Mouse (Mus musculus): ENCODE results near the gene Mrpl24. TPM values are rescaled to one million over a fixed set of nuclear protein-coding genes. Genes with fewer than 3 reads are reported as not detected.

The Mrpl24 gene
- total RNA-seq, 1 experiment from 2014 or later: 149 TPM

DNA sequence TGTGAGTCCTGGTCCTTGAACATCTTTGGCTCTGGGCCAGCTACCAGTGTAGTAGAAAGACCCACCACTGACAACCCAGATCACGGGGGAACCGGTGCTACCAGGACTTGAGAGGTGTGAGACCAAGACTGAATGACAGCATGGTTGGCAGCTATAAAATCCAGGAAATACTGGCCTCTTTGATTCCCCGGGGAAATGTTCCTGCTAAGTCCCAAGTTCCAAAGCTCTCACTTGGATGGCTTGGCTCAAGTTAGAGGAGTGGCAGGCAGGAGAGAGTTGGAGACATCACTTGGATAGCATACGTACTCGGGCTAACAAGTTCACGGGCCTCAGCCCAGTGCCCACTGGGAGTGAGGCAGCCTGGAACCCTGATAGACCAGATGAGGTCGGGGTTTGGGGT lies 24.3 kb downstream of the Mrpl24 start:
- no peak for ATAC-seq (replicated peaks; ENCODE audit: insufficient number of reproducible peaks, low FRiP score, low TSS enrichment, poor library complexity, severe bottlenecking)

DNA sequence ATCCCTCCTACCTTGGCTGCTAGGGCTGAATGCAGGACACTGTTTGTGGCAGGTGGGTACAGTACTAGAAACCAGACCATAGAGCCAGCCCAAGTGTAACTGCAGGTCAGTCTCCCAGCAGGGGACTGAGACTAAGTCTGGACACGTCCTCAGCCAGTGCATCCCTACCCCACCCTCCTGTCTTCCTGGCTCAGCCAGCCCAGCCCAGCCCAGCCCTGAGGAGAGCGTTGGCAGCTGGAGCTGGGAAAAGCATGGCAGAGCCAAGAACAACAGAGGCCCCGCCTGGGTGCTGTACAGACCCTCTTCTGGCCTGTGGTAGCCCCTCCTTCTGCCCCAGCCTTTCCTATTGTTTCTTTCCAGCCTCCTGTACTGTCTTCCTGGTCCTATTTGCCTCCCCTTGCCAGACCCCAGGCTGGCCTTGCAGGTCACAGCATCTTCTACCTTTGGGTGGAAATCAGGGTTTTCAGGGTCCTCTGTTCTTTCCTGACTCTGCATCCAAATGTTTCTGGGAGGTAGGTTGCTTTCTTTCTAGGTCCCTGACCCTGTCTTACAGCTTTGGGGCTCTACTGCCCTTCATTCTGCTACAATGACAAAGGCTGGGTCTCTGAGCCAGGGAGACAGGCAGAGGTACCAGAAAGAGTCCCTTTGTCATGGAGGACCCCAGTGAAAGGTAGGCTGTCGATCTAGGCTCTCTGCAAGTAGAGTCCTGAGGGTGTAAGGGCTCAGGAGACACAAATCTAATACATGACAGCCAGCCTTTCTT lies 25.7 kb downstream of the Mrpl24 start:
- no peak for ATAC-seq (replicated peaks; ENCODE audit: insufficient number of reproducible peaks, low FRiP score, low TSS enrichment, poor library complexity, severe bottlenecking)

DNA sequence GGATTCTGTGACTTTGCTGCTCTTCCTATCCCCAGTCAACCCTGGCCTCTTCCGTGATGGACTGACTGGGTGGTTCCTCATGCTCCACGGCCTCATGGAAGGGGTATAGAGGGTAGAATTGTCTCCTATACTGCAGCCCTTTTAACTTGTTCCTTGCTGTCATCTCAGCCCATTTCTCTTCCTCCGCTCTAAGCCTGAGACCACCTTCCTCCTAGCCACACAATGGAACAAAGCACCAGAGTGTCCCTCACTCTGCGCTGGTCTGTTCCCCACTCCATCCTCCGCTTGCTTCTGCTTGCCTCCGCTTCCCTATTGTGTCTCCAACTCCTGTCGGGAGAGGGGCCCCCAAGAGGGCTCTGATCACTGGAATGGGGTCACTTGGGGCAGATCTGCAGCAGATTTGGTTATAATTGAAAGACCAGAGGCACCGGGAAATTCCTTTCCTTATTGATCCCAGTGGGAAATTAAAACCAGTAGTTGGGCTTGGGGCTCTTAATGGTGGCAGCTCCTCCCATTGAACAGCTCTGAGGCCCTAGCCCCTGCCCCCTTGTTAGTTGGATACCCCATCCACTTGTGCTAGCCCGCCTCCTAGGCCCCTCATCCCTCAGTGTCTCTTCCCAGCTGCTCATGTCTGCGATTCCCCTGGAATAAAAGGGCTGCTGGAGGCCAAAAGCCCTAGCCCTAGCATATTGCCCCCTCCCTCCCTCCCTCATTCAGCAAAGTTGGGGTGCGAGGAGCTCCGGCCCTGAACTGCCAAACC lies 26.7 kb downstream of the Mrpl24 start:
- ATAC-seq (replicated peaks; ENCODE audit: insufficient number of reproducible peaks, low FRiP score, low TSS enrichment, poor library complexity, severe bottlenecking): no peak

DNA sequence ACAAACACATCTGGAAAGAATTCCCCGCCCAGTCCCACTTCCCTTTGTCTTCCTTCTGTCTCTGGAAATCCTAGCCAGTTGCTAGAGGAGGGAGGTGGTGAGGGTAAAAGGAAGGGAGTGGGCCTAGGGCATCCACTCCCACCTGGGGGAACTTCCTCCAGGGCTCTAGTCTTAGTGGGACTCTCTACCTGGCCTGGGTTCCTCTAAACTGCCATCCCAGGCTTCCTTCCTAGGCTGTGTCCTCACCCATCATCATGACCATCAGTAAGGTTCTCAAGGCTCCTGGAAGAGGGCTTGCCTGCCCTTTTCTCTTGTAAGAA lies 27.2 kb downstream of the Mrpl24 start:
- no peak for ATAC-seq (replicated peaks; ENCODE audit: insufficient number of reproducible peaks, low FRiP score, low TSS enrichment, poor library complexity, severe bottlenecking)

DNA sequence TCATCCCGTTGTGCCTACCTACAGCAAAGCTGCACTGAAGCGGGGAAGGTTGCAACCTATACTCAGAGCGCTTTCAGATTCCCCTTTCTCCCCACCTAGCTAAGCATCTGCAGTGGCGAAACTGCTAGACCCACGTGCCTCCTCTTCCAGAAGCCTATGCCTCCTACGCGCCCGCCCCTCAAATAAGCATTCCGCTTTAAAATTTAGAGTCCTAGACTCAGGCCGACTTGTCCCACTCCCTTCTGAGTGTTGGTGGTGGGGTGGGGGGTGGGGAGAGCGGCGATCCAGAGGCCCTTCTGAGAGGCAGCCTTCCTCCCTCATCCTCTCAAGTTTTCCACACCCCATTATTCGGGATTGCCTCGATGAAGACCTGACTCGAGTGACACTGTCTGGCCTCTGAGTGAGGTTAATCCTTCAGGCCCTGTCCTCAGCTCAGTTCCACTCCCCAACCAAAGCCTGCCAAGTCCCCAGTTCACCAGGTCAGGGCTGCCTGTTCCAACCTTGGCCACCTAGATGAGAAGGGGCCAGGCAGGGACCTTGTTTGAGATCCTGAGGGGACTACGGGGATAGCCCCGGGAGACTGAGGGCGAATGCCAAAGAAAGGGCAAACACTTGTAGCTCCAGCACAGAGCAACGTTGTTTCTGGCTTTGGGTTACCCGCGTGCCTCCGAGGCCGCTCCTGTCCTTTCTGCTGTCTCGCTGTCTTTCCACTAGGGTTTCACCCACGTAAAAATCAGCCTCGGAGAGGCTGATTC lies 27.9 kb downstream of the Mrpl24 start:
- no peak for ATAC-seq (replicated peaks; ENCODE audit: insufficient number of reproducible peaks, low FRiP score, low TSS enrichment, poor library complexity, severe bottlenecking)

DNA sequence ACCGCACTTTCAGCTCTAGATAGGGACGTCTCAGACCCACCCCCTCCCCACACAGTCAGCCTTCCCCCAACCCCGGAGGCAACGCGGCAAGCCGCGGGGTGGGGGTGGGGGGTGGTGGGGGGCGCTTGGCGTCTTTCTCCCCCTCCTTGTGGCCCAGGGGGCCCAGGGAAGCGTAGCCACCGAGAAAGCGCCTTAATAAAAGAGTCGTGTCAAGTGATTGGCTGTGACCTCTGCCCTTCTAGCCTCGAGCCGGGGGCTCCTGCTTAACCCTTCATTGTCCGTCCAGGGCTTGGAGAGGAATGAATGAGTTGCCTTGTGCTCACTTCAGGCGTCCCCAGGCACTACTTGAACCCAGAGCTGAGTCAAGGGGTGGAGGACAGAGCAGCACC lies 28.5 kb downstream of the Mrpl24 start:
- ATAC-seq (replicated peaks; ENCODE audit: insufficient number of reproducible peaks, low FRiP score, low TSS enrichment, poor library complexity, severe bottlenecking): no peak

DNA sequence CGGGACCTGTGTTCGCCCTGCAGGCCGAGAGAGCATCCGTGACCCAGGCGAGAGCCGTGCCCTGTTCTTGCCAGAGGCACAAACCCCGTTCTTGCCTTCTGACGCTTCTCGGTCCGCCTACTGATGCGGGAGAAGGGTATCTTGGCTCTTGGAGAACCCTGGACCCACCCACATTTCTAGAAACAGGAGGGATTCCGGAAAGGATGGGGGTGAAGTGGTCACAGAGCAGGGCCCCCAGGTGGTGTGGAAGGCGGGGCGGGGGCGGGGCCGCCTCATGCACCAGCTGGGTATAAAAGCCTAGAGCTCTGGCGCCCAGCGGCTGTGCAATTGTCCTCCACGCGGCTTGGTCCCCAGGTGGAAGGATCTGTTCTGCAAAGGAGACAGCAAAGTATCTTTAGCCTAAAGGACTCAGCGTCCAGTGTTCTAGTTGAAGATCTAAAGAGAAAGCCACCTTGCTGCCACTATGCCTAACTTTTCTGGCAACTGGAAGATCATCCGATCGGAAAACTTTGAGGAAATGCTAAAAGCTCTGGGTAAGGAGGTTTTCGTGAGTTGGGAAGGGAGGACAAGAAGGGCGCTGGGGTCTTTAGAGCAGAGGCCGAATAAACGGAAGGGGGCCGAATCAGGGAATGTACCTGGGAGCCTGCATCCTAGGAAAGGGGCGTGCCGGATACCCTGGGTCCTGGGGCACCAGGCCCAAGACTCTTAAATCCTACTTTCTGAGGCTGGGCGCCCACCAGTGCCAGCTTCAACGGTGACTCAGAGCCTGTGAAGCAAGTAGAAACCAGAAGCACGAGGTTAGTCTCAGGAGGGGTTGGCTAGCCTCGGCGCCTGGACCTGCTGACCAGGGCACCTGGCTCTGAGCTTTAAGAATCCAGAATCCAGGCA lies 29.3 kb downstream of the Mrpl24 start, which contains the start of gene Crabp2:
Gene Crabp2 (plus strand): TSS at position 289 of the 888 bp plus-strand sequence.
- no peak for ATAC-seq (replicated peaks; ENCODE audit: insufficient number of reproducible peaks, low FRiP score, low TSS enrichment, poor library complexity, severe bottlenecking)

DNA sequence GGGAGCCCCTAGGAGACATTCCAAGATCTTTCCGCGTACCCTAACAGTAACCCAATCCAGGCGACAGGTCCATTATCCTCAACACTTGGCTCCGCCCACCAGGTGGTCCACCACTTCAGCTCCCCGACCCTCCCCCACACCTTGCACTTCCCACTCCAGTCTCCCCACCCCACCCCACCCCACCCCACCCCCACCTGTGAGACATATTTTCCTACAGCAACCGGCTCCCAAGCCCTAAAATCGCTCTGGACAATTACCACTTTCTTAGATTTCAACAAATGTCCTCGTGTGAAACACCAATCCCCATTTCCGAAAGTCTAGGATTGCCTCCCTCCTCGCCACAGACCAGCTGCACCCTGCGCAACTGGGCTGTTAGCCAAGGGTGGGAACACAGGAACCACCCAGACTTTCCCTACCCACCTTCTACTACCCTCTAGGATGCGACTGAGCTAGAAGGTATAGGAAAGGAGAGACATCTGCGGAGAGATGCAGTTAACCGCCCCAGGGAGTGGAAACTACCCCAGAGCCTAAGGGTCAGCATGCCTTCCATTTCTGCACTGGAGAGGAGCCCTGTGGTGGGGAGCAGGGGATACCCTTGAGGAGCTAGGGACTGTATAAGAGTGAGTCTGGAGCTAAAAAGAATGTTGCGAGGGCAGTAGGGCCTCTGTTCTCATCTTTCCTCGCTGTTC lies 30.1 kb downstream of the Mrpl24 start:
- no peak for ATAC-seq (replicated peaks; ENCODE audit: insufficient number of reproducible peaks, low FRiP score, low TSS enrichment, poor library complexity, severe bottlenecking)

DNA sequence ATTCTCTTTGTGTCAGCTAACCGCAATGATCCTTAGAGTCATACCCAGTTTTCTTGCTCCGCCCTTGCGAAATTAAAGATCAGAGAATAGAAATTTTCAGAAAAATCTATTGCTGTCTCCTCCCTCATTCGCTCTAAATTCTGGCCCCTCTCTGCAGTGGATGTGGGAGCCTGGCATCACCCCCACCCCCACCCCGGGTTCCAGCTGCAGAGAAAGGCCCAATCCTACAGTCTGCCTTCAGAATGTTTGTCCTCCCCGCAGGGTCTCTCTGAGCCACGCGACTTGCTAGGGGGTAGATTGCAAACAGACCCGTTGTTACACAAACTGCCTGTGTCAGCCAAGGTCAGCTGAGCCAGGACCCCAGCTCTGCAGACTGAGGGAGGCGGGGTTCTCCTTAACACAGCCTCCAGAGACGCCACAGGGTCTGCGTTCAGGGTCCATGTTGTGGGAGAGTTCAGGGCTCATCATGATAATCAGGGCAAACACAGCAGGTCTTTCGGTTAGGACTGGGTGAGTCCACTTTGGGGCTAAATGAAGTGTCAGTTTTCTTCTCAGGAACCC lies 30.7 kb downstream of the Mrpl24 start:
- ATAC-seq (replicated peaks; ENCODE audit: insufficient number of reproducible peaks, low FRiP score, low TSS enrichment, poor library complexity, severe bottlenecking): no peak

DNA sequence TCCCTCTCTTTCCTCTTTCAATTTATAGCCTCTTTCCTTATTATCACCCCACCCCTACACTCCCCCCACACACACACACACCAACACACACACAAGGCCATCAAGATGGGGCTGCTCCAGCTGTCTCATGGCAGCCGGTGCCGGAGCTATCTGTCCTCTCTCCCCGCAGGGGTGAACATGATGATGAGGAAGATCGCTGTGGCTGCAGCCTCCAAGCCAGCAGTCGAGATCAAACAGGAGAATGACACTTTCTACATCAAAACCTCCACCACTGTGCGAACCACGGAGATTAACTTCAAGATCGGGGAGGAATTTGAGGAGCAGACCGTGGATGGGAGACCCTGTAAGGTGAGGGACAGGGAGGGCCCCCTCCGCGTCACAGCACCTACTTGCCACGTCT lies 32.6 kb downstream of the Mrpl24 start:
- ATAC-seq (replicated peaks; ENCODE audit: insufficient number of reproducible peaks, low FRiP score, low TSS enrichment, poor library complexity, severe bottlenecking): no peak

DNA sequence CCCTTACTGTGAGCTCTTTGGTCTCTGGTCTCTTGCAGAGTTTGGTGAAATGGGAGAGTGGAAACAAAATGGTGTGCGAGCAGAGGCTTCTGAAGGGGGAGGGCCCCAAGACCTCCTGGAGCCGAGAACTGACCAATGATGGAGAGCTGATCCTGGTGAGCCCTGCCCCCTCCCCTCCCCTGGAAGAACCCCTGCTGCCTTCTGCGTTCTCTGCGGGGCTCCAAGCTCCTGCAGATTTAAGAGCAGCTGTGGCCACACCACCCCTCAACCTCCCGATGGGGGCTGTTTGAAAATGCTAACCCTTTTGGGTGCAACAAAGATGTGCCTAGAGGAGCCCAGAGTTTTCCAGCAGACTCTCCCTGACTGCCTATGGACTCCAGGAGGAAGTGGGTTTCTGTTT lies 33.1 kb downstream of the Mrpl24 start:
- no peak for ATAC-seq (replicated peaks; ENCODE audit: insufficient number of reproducible peaks, low FRiP score, low TSS enrichment, poor library complexity, severe bottlenecking)

DNA sequence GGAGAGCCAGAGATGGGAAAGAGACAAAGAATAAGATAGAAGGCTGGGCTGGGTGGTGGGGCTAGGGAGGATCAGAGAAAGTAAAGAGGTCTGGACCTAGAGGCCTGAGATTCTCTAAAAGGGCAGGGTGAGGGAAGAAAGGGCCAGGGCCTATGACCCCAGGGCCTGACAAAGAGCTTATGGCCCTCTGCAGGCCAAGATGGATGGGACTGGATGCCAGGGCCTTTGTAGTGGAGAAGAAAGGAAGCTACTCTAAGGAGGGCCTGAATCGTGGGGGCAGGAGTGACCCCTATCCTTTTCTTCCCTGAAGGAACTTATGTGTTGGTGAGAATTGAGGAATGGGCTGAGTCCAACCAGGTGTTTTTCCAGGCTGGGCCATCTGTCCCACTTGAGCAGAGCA lies 38.8 kb downstream of the Mrpl24 start:
- no peak for ATAC-seq (replicated peaks; ENCODE audit: insufficient number of reproducible peaks, low FRiP score, low TSS enrichment, poor library complexity, severe bottlenecking)

DNA sequence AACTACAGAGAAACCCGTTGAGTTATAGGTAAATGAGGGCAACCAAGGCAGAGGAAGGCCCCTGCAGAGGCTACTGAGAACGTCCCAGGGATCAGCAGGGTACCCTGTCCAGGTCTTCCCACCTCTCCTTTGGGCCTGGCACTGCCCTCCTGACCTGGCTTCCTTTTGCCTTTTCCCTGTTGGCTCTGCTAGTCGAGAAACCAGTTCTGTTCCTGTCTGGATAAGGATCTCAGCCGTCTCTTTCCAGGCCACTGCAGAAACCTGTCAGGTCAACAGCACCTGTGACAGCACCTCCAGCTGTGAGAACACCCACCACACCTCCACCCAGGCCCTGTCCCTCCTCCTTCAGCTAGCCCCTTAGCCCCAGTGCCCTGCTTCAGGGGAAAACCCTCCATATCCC lies 39.2 kb downstream of the Mrpl24 start:
- no peak for ATAC-seq (replicated peaks; ENCODE audit: insufficient number of reproducible peaks, low FRiP score, low TSS enrichment, poor library complexity, severe bottlenecking)

DNA sequence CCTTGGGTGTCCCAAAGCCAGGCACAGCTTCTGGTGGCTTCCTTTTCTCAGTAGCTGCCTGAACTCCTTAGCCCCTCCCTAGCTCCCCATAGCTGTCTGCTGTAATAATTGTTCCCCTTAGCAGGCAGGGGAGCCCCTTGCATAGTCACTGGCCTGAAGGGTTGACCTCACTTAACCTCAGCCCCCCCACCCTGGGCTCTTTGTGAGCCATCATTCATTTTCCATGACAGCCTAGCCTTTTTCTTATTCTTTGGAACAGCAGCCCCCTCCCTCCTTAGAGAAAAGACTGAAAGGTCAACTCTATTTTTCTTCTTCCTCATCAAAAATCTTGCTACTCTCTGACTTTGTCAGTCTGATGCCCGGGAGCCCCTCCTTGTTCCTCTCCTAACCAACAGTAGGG lies 39.7 kb downstream of the Mrpl24 start:
- ATAC-seq (replicated peaks; ENCODE audit: insufficient number of reproducible peaks, low FRiP score, low TSS enrichment, poor library complexity, severe bottlenecking): no peak

DNA sequence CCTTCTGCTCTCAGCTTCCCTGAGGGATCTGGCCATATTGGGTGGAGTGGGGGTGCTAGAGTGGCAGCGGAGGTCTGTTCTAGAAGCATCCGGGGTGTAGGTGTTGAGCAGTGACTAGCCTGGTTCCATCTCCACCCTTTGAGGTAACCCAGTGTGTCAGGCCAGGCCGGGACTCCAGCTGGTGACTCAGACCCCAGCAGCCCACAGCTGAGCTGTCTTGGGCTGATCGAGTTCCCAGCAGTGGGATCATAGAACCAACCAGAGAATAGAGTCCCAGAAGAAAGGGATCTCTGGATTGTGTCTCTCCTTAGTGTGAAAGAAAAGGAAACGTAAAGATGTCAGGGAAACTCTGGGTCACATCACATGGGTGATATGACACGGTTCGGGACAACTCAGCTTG lies 40.1 kb downstream of the Mrpl24 start:
- ATAC-seq (replicated peaks; ENCODE audit: insufficient number of reproducible peaks, low FRiP score, low TSS enrichment, poor library complexity, severe bottlenecking): no peak

DNA sequence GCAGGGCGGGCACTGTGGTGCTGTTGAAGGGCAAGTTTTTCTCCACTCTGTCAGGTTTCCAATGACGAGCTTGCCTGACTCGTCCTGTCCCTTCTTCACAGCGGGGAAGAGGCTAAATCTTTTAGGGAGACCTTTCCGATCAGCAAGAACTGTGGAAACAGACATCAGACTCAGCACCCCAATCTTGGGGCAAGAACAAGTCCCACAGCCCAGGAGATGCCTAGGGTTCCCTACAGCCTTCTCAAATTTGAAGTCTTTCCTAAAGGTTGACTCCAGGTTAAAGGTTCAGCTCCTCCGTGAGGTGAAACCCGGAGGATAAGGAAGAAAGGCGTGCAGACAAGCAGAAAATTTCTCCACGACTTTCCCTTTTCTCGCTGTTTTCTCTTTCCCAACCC lies 40.9 kb downstream of the Mrpl24 start:
- no peak for ATAC-seq (replicated peaks; ENCODE audit: insufficient number of reproducible peaks, low FRiP score, low TSS enrichment, poor library complexity, severe bottlenecking)

DNA sequence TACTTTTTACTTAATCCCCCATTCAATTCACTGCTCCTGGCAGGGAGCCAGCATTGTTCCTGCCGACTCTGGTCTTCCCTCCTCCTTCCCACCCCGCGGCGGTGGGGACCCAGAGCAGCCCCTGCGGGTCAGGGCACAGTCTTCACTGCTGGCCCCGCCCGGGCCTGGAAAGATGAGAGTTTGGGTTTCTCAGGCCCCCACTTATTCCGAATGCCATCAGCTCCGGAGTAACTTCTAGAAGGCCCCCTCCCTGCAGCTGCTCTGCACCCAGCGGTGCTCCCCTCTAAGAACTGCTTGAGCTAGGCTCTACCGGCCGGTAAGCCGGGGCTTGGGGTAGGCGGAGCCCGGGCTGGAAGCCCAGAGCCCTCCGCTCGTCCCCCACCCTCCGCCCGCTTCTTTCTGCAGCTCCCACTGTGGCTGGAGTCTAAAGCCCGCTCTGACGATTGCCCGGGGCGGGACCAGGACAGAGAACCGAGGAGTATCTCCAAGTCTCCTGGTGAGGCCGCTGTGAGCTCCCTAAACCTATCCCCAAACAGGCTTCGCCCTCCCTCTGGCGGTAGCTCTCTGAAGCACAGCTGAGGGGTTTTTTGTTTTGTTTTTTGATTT lies 41.4 kb downstream of the Mrpl24 start:
- ATAC-seq (replicated peaks; ENCODE audit: insufficient number of reproducible peaks, low FRiP score, low TSS enrichment, poor library complexity, severe bottlenecking): peak; percentile 86
